Mouse (Mus musculus) T-helper 2 cell (primary cell): ENCODE results near the gene Lurap1.

Experiments used
- in situ Hi-C: fragments of 300-600 bp; cut with MboI, MseI; formaldehyde crosslinking; loops from one replicate; pipeline ENCODE4 v1.15.1; 2025; ENCODE audit warnings: high pct_unique_total_duplicates

Gene Lurap1

DNA sequence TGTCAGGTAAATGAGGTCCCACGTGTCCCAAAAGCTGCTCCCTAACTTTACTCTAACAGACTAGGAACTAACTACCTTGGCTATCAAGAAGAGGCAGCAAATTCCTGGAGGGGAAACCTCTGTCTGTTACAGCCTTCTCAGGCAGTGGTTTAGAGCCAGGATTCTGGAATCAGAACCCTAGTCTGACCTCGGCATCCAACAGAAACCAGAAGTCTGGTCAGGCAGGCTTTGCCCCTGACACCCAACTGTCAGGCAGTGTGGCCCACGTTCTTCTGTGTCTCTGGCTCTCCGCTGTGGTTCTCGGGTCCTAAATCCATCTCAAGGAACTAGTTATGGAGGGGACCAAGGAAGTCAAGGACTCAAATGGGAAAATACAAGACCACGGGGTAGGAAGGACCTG lies at the start of gene Lurap1:
Lurap1 (minus strand) TSS at position 101 of the 400 bp plus-strand sequence.
- in situ Hi-C loops, result no loop called here

DNA sequence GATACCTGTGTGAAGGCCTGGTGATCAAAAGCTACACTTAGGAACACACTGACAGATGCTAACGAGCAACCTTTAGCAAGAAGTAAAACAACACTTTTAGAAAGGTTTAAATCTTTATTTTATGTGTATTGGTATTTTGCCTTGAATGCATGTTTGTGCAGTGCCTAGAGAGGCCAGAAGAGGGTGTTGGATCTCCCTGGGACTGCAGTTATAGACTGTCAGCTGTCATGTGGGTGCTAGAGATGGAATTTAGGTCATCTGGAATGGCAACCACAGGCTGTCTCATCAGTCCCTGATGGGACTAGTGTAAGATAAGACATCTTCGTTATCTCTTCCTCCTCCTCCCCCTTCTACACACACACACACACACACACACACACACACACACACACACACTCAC lies 47.3 kb upstream of the Lurap1 start:
- in situ Hi-C loops, result no loop called here

DNA sequence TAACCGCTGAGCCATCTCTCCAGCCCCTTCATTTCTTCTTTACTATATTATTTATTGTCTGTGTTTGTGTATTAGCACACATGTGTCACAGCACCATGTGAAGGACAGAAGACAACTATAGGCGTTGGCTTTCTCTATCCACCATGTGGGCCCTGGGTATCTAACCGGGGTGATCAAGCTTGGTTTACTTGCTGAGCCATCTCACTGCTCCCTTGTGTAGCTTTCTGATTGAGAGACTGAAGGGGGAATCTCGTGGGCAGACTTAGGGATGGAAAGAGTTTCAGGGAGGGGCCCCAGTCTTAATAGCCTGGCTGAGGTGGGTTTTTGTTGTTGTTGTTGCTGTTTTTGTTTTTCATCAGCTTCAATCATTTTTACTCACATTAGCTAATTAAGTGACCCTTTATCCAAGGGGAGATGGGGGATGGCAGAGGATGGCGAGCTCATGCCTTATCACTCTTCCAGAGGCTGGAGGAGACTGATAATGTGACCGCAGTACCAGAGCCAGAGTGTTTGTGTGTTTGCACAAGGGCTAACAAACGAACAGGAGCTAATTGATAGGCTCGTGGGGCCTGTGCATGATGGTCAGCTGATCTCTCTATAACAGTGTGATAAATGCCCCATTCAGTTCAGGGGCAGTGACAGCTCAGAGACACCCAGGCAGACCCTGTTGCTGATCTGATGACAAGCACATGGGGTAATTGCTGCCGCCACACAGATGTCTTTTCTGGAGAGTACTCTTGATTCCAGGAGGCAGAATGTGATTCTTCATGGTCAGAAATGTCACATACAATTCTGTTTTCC lies 42.6 kb upstream of the Lurap1 start:
- in situ Hi-C loops, result no loop called here

- in situ Hi-C loops, result no loop called here
These were observed 41.2 kb upstream of the Lurap1 start for GRCm38 (mm10) chr4:116192286-116192835.

DNA sequence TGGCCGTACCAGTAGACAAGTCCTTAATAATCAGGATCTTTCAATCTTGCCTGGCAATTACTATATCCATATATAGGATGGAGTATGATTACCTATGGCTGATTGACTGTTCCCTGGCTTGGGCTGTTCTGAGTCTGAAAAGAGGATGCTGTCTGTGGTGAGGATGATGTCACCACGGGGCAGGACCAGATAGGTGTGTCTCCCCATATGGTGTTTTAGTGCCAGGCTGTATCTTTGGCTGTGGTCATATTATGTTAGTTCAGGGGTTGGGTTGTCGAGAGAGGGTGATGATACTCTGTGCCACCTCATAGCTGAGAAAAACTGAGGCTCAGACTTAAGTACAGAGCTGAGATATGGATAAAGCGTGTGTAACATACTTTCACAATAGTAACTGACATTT lies 33.9 kb upstream of the Lurap1 start:
- in situ Hi-C loops, result no loop called here

GRCm38 (mm10) chr4:116182745-116183144 lies 31.6 kb upstream of the Lurap1 start:
- in situ Hi-C loops, result no loop called here

DNA sequence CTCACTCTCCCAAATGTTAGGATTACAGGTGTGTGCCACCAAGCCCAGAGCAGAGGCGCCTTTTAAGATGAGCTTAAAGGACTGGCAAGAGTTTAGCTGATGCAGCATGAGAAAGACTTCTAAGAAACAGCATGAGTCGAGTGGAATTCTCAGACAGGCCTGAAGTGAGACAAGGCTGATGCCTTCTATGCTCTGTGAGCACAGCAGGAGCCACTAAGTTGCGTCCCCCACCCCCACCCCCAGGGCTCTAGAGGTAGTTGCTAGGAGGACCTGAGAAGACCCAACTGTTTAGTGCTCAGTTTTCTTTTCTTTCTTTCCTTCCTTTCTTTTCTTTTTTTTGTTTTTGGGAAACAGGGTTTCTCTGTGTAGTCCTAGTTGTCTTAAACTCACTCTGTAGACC lies 30.9 kb upstream of the Lurap1 start:
- in situ Hi-C loops, result no loop called here

- in situ Hi-C loops, result no loop called here
These were observed 26.0 kb upstream of the Lurap1 start for GRCm38 (mm10) chr4:116177140-116177539.

GRCm38 (mm10) chr4:116176543-116176988 lies 25.4 kb upstream of the Lurap1 start:
- in situ Hi-C loops, result no loop called here

DNA sequence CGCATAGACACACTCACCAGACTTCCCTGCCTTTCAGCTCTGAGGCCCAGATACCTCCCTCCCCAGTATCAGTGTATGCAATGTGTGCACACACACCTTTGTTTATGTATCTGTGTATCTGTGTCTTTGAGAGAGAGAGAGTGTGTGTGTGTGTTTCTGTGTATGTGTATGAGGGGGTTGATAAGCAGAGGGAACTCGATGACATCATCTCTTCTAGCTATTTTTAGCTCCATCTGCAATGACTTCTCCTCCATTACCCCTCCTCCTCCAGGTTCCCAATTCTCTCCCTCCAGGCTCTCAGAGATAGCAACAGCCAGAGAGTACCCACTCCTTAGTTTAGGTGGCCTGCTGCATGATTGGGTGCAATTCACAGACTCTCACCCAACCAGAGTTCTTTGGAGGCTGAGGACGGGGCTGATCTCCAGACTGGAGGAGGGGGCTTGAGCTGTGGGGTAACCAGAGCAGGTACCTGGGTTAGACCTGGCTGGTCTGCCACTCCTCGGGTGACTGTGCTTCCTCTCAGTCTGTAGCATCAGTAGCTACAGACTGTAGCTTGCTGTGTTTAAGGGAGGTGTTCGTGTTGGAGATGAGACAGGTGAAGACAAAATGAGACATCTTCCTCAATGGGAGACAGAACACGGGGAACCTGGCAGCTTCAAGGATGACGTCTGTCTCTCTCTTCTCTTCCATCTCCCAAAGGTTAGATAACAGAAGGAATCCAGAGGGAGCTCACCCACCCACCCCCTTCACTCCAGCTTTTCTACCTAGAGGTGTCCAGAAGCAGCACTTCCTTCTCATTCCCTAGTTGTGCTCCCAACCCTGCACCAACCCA lies 24.8 kb upstream of the Lurap1 start:
- in situ Hi-C loops, result no loop called here

DNA sequence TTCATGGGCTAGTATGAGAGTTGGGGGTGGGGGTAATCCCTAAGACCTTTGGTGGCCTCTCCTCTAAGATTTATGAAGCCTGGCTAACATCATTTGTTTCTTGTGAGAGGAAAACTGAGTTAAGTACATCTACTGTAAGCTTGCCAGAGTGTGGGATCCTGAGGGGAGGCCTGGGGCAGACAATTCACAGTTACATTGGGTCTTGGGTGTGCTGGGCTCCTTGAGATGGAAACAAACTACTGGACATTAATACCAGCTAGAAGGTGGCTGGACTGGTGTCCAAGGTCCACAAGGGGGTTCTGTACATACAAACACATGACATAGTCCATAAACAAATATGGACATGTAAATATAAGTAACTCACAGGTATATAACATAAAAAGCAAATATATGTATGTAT lies 24.0 kb upstream of the Lurap1 start:
- in situ Hi-C loops, result no loop called here

- in situ Hi-C loops, result no loop called here
These were observed 23.5 kb upstream of the Lurap1 start for GRCm38 (mm10) chr4:116174466-116175116.

- in situ Hi-C loops, result no loop called here
These were observed 22.6 kb upstream of the Lurap1 start for GRCm38 (mm10) chr4:116173752-116174151.

- in situ Hi-C loops, result no loop called here
These were observed 21.9 kb upstream of the Lurap1 start, which contains the start of the genes 1700042G07Rik and Gm49337 for GRCm38 (mm10) chr4:116173072-116173471. Gene 1700042G07Rik, plus strand, starts transcription at chr4:116173372. Gene Gm49337, plus strand, starts transcription at chr4:116173384.

DNA sequence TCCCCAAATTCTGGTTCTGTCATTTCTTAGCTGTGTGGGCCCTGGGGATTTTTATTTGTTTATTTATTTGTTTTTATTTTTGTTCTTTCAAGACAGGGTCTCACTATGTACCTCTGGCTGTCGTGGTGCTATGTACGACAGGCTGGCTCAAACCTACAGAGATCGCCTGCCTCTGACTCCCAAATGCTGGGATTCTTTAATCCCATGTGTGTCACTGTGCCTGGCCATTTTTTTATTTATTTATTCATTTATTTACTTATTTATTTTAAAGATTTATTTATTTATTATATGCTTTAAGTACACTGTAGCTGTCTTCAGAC lies 18.2 kb upstream of the Lurap1 start:
- in situ Hi-C loops, result no loop called here

DNA sequence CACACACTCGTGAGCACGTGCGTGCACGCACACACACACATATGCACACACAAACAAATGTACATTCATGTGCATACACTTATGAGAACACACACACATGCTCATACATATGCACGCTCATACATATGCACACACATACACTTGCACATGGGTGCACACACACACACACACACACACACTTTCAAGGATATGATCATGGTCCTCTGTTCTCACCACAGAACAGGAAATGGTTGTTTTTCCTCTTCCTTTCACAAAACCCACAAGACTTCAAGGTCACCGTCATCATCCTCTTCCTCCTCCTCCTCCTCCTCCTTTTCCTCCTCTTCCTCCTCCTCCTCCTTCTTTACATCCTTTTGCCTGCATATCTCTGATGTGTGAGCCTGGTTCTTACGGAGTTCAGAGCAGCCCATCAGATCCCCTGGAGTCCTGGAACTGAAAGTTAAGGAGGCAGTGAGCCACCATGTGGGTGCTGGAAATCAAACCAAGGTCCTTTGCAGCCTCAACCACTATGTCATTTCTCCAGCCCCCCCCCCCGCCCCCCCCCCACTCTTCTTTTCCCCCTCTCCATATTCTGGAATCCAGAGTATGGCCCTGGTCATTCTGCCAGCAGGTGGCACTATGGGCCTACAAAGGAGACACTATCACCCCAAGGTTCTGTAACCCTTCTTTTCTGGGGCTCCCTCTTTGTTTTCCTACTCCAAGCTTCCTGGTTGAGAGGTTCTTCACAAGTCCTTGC lies 17.6 kb upstream of the Lurap1 start:
- in situ Hi-C loops, result no loop called here

- in situ Hi-C loops, result no loop called here
These were observed 16.3 kb upstream of the Lurap1 start, which contains the start of gene Tspan1 for GRCm38 (mm10) chr4:116167404-116167803. Gene Tspan1, minus strand, starts transcription at chr4:116167601.

- in situ Hi-C loops, result no loop called here
These were observed 14.7 kb upstream of the Lurap1 start for GRCm38 (mm10) chr4:116165708-116166407.

- in situ Hi-C loops, result no loop called here
These were observed 13.8 kb upstream of the Lurap1 start for GRCm38 (mm10) chr4:116164759-116165554.

DNA sequence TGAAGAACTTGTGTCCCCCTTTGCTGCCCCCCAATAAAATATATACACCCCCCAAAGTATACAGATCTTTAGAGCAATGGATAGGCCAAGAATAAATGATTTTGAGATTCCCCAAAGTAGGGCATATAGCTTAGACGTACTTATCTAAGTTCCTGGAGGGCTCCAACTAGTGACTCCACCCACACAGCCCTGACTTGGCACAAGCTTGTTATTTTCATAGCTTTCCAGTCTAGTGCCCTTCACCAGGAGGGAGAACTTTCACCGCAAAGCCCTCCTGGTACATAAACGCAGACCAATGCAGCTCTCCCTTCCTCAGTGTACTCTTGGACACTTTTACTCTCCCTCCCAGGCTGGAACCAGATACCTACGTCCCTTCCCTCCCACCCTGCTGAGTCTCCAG lies 11.0 kb upstream of the Lurap1 start:
- in situ Hi-C loops, result no loop called here
